Mouse (Mus musculus): ENCODE results near the gene Trmt44. TPM values are rescaled to one million over a fixed set of nuclear protein-coding genes. Genes with fewer than 3 reads are reported as not detected.

Trmt44 gene
- total RNA-seq, 2 experiments from 2014 or later = 1.5 to 1.6 TPM

DNA sequence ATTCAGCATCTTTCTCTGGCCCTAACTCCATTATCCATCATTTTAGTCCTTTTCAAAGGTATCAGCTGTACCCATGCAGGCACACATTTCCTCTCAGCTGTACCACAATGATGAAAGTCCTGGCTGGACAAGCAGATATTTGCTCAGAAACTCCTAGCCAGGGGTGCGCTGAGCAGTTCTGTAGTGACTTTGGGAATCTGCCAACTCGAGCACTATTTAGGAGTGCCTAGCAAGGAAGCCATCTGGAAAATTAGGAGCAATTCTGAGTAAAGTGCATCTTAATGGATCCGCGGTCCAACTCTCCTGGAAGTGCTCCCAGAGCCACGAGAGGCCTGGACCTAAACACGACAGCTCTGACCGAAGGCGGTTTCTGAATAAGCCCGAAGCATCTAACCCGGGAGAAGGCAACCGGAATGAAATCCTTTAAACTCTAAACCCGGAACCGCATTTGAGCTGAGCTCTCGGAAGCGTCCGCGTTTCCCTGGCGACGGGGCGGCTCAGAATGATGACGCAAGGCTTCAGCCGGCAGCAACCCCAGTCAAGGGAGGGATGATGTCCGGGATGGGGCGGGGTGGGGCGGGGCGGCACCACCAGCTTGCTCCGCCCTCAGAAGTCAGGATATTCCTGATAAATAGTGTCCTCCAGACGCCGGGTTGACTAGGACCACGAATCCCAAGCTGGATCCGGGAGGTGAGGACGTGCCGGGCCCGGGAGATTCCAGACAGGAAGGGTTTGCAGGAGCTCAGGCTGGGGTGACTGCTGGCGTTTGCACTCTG is 7.8 kb upstream of the Trmt44 start, which contains the start of gene Acox3:
Gene Acox3, plus strand, starts transcription at position 596 of the 776 bp plus-strand sequence.
- Histone ChIP-seq H3K27ac (peak within 1 kb of the TSS; percentile 91), H3K4me3 (peak within 1 kb of the TSS; percentile 95)
- intact Hi-C loops (cut with DNase I) = no loop called here
- TF ChIP-seq CTCF (IDR thresholded peaks at IDR 0.05) = no peak
- peak; percentile 98 for DNase-seq

DNA sequence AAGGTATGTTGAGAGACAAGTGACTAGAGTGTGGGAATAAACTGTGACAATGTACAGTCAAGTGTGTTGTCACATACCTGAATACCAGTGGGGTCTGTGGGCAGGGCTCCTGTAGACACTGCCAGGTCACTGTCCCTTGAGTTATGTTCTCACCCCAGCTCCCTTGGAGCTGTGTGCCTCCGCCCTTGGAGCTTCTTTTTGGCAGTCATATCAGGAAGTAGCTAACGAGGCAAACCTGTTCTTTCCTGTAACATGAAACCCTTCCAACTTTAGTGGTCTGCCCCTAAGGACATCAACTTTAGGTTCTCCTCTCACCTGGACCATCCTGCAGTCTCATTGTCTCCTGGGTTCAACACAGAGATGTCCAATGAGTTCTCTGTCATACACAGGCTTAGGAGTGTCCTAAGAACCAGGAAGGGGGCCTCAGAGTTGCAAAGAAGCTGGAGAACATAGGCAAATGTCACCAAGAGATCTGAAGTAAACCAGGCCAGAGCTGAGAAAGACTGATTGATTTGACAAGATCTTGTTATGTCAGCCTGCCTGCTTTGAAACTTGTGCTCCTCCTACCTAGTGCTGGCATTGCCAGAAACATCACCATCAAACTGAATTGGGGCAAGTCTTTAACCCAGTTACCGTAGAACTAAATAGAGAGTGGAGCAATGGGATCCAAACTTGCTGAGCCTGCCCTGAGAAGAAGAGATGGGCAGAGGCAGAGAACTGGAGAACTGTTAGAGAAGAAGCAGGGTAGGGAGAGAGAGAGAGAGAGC is 5.5 kb upstream of the Trmt44 start:
- TF ChIP-seq CTCF (IDR thresholded peaks at IDR 0.05) = no peak
- intact Hi-C loops (cut with DNase I) = no loop called here
- Histone ChIP-seq H3K27ac (no peak overlapping the region), H3K4me3 (no peak overlapping the region)
- DNase-seq = no peak

DNA sequence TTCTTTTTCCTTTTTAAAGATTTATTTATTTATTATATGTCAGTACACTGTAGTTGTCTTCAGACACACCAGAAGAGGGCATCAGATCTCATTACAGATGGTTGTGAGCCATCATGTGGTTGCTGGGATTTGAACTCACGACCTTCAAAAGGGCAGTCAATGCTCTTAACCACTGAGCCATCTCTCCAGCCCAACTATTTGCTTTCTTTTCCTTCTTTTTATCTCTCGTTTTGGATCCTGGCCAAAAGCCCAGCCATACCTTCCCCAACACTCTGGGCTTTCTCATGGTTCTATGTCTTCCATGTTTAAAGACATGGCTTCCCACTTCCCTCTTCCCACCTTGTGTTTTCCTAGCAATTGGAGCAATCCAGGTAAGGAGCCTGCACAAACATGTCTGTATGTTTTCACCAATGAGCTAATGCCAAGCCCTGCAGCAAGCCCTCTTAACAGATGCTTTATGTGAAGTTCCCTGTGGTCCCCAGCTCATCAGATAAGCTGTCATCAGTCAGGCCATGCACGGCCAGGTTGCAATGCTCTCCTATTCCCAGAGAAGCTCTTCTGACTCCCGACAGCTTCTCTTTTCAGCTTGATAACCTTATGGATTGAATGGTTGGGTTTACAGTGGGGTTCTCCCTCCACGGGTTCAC is 4.5 kb upstream of the Trmt44 start:
- no peak overlapping the region for H3K27ac ChIP-seq
- no peak overlapping the region for H3K4me3 ChIP-seq
- TF ChIP-seq CTCF (IDR thresholded peaks at IDR 0.05) = no peak
- no peak for DNase-seq
- intact Hi-C loops (cut with DNase I) = no loop called here

DNA sequence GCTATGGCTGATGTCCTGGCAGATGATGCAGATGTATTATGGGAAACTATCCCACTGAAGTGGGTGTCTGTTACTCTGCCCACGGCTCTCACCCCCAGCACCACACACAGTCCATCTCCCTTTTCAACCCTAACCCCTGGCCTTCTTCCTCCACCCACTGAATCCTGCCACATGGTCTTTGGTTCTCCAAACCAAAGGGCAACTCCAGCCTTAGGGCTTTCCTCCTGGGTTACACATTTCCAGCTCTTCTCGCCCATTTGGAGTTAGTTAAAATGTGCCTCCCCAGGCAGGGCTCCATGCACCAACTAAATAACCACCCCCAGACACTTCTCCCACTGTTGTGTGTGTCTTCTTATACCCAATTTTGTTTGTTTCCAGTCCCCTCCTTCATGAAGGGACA is 3.5 kb upstream of the Trmt44 start:
- H3K4me3 ChIP-seq = no peak overlapping the region
- DNase-seq = no peak
- intact Hi-C loops (cut with DNase I) = no loop called here
- no peak overlapping the region for H3K27ac ChIP-seq
- TF ChIP-seq CTCF (IDR thresholded peaks at IDR 0.05) = no peak

DNA sequence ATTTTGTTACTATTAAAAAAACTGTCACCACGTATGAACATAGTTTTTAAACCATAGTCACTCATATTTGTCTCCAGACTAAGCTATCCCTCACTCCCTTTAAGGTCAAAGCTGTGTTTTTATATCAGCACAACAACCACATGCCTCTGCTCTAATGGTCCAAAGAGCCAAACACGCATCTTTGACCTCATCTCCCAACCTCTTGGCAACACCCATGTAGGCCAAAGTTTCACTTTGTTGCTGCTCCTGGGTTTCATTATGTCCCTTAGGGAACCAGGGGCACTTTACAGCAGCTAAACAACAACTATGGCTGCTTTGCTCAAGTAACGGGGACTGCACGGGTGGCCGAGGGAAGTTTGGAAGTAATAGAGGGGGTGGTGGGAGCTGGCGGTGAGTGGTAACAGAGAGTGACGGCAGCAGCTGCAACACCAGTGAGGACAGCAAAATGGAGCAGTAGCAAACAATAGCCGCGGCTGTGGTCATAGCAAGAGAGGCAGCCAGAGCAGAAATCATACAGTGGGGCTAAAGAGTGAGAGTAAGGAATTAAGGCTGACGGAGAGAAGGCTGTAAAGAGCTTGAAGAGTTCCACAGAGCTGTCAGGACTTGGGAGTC is 1.6 kb upstream of the Trmt44 start:
- no peak for DNase-seq
- Histone ChIP-seq H3K27ac (no peak overlapping the region), H3K4me3 (no peak overlapping the region)
- intact Hi-C loops (cut with DNase I) = no loop called here
- no peak for TF ChIP-seq CTCF (IDR thresholded peaks at IDR 0.05)

DNA sequence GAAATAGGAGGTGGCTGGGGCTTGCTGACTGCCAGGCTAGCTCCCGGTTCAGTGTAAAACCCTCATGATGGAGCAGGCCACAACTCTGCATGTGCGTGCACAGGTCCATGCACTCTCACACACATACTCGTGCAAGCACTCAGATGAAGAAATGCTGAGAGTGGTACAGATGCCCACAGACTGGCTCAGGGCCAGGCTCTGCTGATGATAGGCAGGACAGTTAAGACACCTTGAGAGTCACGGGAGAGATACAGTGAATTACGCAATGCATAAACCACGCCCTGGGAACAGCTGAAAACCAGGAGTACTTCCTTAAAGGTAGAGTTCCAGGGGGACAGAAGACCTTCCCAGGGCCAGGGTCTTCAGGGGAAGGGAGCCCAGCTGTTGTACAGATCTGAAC is 3.3 kb downstream of the Trmt44 start:
- no peak for DNase-seq
- H3K4me3 ChIP-seq = no peak overlapping the region
- no peak overlapping the region for H3K27ac ChIP-seq
- no peak for TF ChIP-seq CTCF (IDR thresholded peaks at IDR 0.05)
- intact Hi-C loops (cut with DNase I) = no loop called here

DNA sequence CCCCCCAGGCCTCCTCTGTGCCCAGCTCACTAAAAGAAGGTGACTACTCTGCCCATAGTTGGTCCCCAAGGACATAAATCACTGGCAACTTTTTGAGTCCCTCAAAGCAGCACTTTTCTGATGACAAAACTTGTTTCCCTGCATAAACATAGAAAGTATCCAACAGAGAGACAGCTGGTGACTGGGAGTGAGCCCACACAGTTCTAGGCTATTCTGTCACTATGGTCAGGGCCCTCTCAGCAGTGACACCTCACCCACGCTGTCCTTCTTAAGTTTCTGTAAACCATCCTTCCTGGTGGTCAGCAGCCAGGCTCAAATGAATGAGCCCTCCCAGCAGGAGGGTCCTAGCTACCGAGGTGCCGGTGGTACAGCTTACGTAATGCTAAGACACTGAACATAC is 8.2 kb downstream of the Trmt44 start:
- TF ChIP-seq CTCF (IDR thresholded peaks at IDR 0.05) = no peak
- intact Hi-C loops (cut with DNase I) = no loop called here
- DNase-seq = no peak
- Histone ChIP-seq H3K4me3 (no peak overlapping the region), H3K27ac (no peak overlapping the region)

DNA sequence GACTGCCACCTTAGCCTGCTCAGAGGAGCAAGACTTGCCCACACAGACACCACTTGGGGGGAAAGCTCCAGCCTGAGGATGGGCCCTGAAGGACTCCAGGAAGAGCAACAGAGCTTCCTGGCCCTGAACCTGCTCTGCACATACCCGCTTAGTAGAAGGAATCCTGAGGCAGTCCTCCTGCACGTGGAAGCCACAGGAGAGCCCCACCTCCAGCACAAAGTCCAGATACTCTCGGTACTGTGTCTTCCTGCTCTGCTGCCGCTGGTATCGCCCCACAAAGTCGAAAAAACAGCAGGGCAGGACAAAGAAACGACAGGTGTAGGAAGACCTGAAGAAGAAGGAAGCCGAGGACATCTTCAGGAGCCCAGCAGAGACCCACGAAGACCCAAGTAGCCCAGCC is 9.7 kb downstream of the Trmt44 start:
- H3K27ac ChIP-seq = no peak overlapping the region
- intact Hi-C loops (cut with DNase I) = no loop called here
- DNase-seq = no peak
- no peak overlapping the region for H3K4me3 ChIP-seq
- TF ChIP-seq CTCF (IDR thresholded peaks at IDR 0.05) = no peak

DNA sequence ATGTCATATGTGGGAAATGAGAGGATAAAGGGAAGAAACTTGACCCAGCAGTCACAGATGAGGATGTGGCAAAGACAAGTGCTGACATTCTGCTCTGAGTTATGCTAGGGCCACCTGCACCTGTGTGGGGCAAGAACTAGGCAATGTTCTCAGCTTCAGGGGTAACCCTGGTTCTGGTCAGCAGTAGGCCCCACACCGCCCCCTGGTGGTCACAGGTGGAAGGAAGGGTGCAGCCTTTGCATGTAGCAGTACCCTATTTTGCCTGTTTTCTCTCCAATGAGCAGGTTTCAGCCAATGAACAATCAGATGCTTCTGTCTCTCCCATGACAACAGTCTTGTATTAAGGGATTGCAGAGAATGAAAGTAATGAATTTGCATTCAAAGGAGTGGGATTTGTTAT is 11.4 kb downstream of the Trmt44 start:
- H3K27ac ChIP-seq = no peak overlapping the region
- TF ChIP-seq CTCF (IDR thresholded peaks at IDR 0.05) = peak; percentile 98; the same call in 1 of the 2 replicates
- no peak overlapping the region for H3K4me3 ChIP-seq
- intact Hi-C loops (cut with DNase I) = loop anchor here (1.0 kb wide), 1 partner anchor 40 kb away; no protein-coding TSS in a partner anchor
- peak; percentile 85 for DNase-seq

DNA sequence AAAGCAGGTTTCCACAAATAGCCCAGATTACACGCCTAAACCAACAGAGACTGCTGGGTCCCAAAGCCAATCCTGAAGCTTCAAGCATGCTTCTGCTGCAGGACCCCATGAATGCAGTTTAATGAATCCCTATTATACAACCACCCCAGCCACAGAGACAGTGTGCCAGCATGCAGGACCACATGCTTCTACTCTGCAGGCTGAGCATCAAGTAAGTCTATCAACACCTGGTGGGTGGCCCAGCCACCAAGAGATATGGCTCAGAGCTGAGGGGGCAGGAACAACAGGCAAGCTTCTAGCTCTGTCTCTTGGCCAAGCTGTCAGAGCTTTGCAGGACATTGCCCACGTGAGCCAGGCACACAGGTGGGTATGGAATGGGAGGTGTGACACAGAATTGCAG is 12.3 kb downstream of the Trmt44 start:
- intact Hi-C loops (cut with DNase I) = loop anchor here (1.0 kb wide), 1 partner anchor 39 kb away; no protein-coding TSS in a partner anchor

DNA sequence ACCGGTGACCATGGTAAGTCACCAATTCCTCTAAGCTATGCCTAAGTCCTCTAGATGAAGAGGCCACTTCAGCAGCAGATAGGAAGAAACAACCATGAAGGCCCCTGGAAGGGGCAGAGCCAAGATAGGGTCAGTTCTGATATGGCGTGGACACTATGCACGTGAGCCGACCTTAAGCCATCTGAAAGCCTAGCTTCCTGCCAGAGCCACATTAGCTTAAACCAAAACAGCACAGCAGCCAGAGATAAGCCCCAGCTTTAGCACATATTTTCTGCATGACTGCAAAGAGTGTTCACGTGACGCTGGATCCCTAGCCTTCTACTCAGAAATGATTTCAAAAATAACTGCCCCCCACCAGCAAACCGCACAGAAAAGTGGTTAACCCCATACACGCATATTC is 15.4 kb downstream of the Trmt44 start:
- Histone ChIP-seq H3K4me3 (no peak overlapping the region), H3K27ac (no peak overlapping the region)
- intact Hi-C loops (cut with DNase I) = no loop called here
- no peak for TF ChIP-seq CTCF (IDR thresholded peaks at IDR 0.05)
- no peak for DNase-seq

More for the DNA sequence above, 12.3 kb downstream of the Trmt44 start:
- H3K4me3 ChIP-seq = no peak overlapping the region
- no peak for DNase-seq
- TF ChIP-seq CTCF (IDR thresholded peaks at IDR 0.05) = no peak
- H3K27ac ChIP-seq = no peak overlapping the region

DNA sequence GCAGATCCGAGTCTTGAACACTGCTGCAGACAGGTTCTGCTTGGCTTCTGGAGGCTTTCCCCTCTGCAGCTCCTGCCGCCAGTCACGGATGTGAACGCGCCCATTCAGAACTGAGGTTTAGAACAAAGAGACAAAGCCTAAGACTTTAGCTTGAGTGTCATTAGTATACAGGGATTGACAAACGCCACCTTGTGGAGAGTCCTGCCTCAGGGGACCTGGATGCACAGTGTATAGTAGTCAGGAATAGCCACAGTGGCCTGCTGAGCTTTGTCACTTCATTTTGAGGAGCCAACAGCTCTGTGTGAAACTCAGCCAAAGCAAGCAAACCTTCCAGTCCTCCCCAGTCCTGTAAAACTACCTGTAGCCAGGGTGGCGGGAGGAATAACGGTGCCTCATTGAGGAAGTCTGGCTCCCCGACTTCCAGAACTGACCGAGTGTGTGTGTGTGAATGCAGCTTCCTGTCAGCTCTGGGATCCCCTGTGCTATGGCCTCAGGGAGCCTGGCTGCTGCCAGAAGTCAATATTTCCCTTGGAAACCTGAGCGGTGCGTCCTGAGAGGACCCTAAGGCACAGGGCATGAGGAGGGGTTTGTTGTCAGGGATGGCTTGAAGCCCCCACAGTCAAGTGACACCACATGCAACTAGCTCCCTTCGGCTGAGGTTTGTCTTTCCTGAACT is 16.8 kb downstream of the Trmt44 start:
- DNase-seq = no peak
- Histone ChIP-seq H3K27ac (no peak overlapping the region), H3K4me3 (no peak overlapping the region)
- intact Hi-C loops (cut with DNase I) = no loop called here
- peak; percentile 25 for TF ChIP-seq CTCF (IDR thresholded peaks at IDR 0.05)
